Comparison of ENCODE assay signal across 15 mouse cellular contexts in genomic region chr6:91963429-91963828, GRCm38 (mm10). TPM values are rescaled to one million over a fixed set of nuclear protein-coding genes. Genes with fewer than 3 reads are reported as not detected.
DNase-seq lines count a peak whose midpoint lies in the region; ATAC-seq and TF ChIP-seq lines count a peak whose summit lies in the region.
"Had no signal": no experiment of that assay in that cellular context is flagged by ENCODE, and none has a peak within 500 bp of the region (broad histone marks: within the 10 kb centered on the region; RNA-seq: fewer than 3 reads in every experiment).

No protein-coding gene starts in this region.

- no peaks in the 10 kb centered on the region for H3K36me3 ChIP-seq in hindbrain, embryonic 15.5 days
- no peaks in the 10 kb centered on the region for H3K36me3 ChIP-seq in hindbrain, embryonic 11.5 days (ENCODE audit: control insufficient read depth, insufficient read depth, low read length)
- H3K36me3 ChIP-seq: embryonic facial prominence, embryonic 12.5 days; forebrain, embryonic 12.5 days; liver, embryonic 13.5 days had no signal

- H3K4me2 ChIP-seq in hindbrain, embryonic 15.5 days, result no peak overlapping the region
- no peak overlapping the region for H3K4me2 ChIP-seq in hindbrain, embryonic 11.5 days (replicated peaks; ENCODE audit: low read depth, low read length)
- H3K4me2 ChIP-seq: embryonic facial prominence, embryonic 12.5 days; forebrain, embryonic 12.5 days; liver, embryonic 13.5 days had no signal

- no peak for DNase-seq in hindbrain, embryonic 11.5 days (ENCODE audit: low spot score)
- DNase-seq in Patski (ENCODE audit: low read depth, low spot score), result peak; percentile 61
- peak; percentile 28 for DNase-seq in kidney, adult 18-20 months
- DNase-seq in mesoderm, embryonic 11.5 days (ENCODE audit: low read depth, low spot score), result peak; percentile 81
- no peak for DNase-seq in adrenal gland, adult (ENCODE audit: inconsistent age in 2 of 2, low spot score in 1 of 2)
- no peak for DNase-seq in ovary, postnatal 36 days (ENCODE audit: low spot score)
- no peak for DNase-seq in cerebellum, postnatal 4 days (ENCODE audit: low spot score in 2 of 2)
- DNase-seq: gastrocnemius, postnatal 14 days; liver, embryonic 13.5 days had no signal

- no peak overlapping the region for H3K9ac ChIP-seq in hindbrain, embryonic 15.5 days
- H3K9ac ChIP-seq in hindbrain, embryonic 11.5 days (ENCODE audit: low read depth, low read length), result no peak overlapping the region
- H3K9ac ChIP-seq: embryonic facial prominence, embryonic 12.5 days; forebrain, embryonic 12.5 days; liver, embryonic 13.5 days had no signal

- H3K4me3 ChIP-seq in hindbrain, embryonic 15.5 days, result no peak overlapping the region
- no peak overlapping the region for H3K4me3 ChIP-seq in hindbrain, embryonic 11.5 days (ENCODE audit: low read depth, low read length)
- H3K4me3 ChIP-seq: embryonic facial prominence, embryonic 12.5 days; forebrain, embryonic 12.5 days; layer of hippocampus, adult 2 months; liver, embryonic 13.5 days; myocyte had no signal

- ATAC-seq in hindbrain, embryonic 15.5 days (ENCODE audit: low FRiP score, low read depth), result 0 out of 2 replicates have a peak, but pooled peaks have one; percentile 15
- no peak for ATAC-seq in hindbrain, embryonic 11.5 days (ENCODE audit: low FRiP score)
- peak; percentile 67 for ATAC-seq in Patski

- no peaks in the 10 kb centered on the region for H3K27me3 ChIP-seq in hindbrain, embryonic 15.5 days
- H3K27me3 ChIP-seq in hindbrain, embryonic 11.5 days (ENCODE audit: control insufficient read depth, insufficient read depth, low read length), result no peaks in the 10 kb centered on the region
- H3K27me3 ChIP-seq in Patski, result no peaks in the 10 kb centered on the region
- H3K27me3 ChIP-seq: embryonic facial prominence, embryonic 12.5 days; forebrain, embryonic 12.5 days; liver, embryonic 13.5 days had no signal

- POLR2A ChIA-PET in Patski (lab: Charles Lee), result no interaction called here

- TF ChIP-seq CTCF in Patski (IDR thresholded peaks at IDR 0.05), result no peak

- H3K4me1 ChIP-seq in hindbrain, embryonic 15.5 days (replicated peaks), result peaks cover 7% of the 10 kb centered on the region; the same call in 1 of the 2 replicates
- H3K4me1 ChIP-seq in hindbrain, embryonic 11.5 days (replicated peaks; ENCODE audit: control insufficient read depth, insufficient read depth, low read length), result no peaks in the 10 kb centered on the region; the same call in 1 of the 2 replicates
- H3K4me1 ChIP-seq: forebrain, embryonic 12.5 days; liver, embryonic 13.5 days had no signal

- no peaks in the 10 kb centered on the region for H3K9me3 ChIP-seq in hindbrain, embryonic 15.5 days
- no peaks in the 10 kb centered on the region for H3K9me3 ChIP-seq in hindbrain, embryonic 11.5 days (ENCODE audit: control insufficient read depth, low read length)
- H3K9me3 ChIP-seq: embryonic facial prominence, embryonic 12.5 days; forebrain, embryonic 12.5 days; liver, embryonic 13.5 days had no signal

- CTCF ChIA-PET in Patski (lab: Charles Lee), result no interaction called here

- H3K27ac ChIP-seq in hindbrain, embryonic 15.5 days (replicated peaks), result no peak overlapping the region
- H3K27ac ChIP-seq in hindbrain, embryonic 11.5 days (ENCODE audit: low read depth, low read length), result no peak overlapping the region
- H3K27ac ChIP-seq: embryonic facial prominence, embryonic 12.5 days; forebrain, embryonic 12.5 days; layer of hippocampus, adult 2 months; liver, embryonic 13.5 days had no signal

- 27% methylated on average over 4 of the region's 4 CpGs for WGBS in hindbrain, embryonic 15.5 days
- 30% methylated on average over 4 of the region's 4 CpGs for WGBS in hindbrain, embryonic 11.5 days

- in situ Hi-C loops in Patski (cut with MboI; ENCODE audit: low pct_unique_long_range_greater_than_20kb), result no loop called here

RNA-seq across cellular contexts. Expression of gene Fgd5, which starts 15.2 kb away (rescaled TPM):
- 15.3 and 16.0 TPM in 2 replicates for polyA plus RNA-seq in hindbrain, embryonic 15.5 days (2015; fragmentation: Nextera tagmentation; extraction: Ambion mirVana)
- polyA plus RNA-seq in hindbrain, embryonic 11.5 days (2014; fragmentation: Nextera tagmentation; extraction: Ambion mirVana), result 5.8 and 6.5 TPM in 2 replicates
- 0.06 TPM for polyA plus RNA-seq in Patski (2021)
- polyA plus RNA-seq: C2C12, myocyte had no signal

Comparison
In these comparisons a context has a peak if more than half of its experiments do, and no peak if none do; other contexts are left out.
1. DNase-seq: peak in Patski (single experiment), kidney, adult 18-20 months (single experiment) and mesoderm, embryonic 11.5 days (single experiment); none in hindbrain, embryonic 11.5 days (single experiment), adrenal gland, adult (0 of 2), ovary, postnatal 36 days (single experiment) and cerebellum, postnatal 4 days (0 of 2).